Mouse (Mus musculus): ENCODE measurements around the gene Pde1c.

Pde1c gene

DNA sequence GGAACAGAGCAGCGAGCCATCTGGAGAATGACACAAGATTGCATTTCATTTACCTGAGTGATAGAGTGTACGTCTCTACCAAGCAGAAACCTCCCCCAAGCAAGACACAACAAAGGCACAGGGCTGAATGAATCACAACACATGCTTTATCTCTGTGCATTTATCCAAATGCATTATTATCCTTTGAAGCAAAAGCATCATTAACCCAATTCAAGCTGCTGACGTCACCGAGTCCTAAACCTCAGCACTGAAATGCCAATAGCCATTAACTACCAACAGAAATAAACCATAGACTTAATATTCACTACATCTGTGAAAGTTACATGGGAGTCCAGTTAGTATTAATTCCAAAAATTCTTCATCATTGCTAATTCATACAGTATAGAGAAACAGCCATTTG, 127.4 kb downstream of the Pde1c start:
- no peak for DNase-seq

DNA sequence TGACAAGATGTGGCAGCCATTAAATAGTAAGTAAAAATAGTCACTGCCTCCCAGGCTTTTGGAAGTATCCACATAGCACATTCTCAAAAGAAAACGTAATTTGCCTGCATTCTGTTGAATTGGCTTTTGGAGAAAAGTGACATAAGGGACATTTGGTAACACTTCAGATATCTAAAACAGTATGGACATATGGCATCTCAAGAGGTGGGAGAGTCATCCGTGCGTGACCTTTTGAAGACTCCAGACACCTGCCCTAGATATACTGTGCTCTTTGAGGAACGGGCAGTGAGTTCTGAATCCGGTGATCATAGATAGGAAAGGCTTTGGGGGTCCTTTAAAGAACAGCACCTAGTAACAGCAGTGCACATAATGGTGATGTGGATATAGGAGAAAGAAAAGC, 143.1 kb downstream of the Pde1c start:
- DNase-seq, result no peak

DNA sequence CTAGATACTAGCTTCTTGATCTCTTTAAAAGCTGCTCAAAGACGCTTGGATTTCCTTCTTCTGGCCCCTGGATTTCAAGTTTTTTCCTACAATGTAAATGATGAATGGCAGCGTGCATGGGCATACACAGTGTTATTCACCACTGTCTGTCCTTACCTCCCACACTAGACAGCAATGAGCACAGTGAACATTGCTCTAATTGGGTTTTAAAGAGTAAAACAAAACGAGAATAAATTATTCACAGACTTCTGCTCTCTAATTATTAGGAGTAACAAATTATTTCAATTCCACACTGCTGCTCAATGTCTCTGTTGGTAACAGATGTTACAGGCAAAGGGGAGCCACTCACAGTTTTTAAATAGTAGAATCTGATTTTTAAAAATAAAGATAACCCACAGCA, 146.0 kb downstream of the Pde1c start:
- no peak for DNase-seq

DNA sequence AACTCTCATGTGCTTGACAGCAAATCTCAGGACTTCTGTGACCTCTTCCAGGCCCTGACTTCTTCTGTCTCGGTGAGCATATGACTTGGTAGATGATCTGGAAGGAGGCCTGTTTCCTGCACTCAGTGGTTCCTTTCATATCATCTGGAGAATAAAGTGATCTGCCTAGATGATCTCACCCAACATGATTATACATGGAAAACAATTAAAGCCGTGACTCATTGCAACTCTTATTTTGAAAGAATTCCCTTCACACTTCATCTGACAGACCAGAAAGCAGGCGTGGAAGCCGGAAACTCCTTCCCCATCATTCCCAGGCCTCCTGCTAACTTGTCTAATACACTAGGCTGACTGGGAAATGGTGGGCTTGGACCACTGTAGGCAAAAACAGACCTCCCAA, 152.7 kb downstream of the Pde1c start:
- no peak for DNase-seq

DNA sequence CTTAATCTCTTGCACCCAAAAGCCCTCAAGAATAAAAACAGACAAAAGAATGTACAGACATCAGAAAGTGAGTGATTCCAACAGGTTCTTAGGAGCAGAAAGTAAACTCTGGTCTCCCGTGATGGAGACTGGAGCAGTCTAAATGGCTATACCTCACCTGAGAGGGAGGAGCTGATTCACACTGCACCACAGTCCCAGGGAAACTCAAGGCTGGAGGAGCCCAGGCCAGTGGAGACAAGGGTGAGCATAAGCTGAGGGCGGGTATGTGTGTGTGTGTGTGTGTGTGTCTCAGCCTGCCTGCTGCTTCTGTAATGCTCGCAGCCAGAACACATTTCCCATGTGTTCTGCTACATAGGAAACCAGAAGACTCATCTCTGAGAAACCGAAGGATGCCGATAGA, 179.7 kb downstream of the Pde1c start:
- no peak for DNase-seq

DNA sequence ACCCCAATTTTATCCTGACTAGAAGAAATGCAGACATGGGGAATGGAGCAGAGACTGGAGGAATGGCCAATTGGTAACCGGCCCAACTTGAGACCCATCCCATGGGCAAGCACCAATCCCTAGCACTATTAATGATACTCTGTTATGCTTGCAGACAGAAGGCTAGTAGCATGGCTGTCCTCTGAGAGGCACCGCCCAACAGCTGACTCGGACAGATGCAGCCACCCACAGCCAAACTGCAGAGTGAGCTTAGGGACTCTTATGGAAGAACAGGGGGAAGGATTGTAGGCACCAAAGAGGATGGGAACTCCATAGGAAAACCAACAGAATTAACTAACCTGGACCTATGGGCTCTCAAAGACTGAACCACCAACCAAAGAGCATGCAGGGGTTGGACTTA, 192.5 kb downstream of the Pde1c start:
- DNase-seq, result no peak

DNA sequence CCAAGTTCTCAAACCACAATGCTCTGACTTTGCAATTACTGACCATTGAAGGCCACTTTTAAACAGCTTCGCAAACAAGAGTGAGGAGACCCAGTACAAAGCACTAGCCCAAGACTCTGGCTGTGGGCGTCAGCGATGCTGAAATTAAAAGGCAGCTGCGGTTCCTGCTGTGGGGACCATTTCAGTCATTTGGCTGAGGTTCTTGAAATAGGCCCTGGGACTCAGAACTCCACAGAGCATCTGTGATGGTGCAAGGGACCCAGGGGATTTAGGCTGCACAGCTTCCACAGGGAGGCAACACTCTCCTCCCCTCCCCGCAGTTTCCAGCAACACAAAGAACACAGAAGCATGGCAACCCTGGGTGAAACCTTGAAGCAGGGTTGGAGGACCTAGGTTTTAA, 194.7 kb downstream of the Pde1c start:
- no peak for DNase-seq

DNA sequence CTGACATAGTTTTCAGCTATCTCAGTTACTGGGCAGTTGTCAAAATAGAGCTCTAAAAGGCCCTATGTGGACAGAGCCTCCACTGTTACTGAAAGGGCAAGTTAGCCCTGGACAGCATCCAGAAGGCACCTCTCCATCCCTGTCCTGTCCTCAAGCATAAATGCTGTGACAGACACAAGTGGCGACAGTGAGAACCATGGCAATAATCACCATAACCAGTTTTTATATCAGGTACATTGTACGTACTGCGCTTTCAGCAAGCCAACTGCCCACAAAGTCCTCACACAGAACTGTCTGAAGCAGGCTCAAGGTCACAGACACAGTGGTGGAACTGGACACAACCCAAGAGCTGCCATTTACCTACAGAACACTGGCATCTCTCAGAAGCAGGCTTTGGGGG, 195.2 kb downstream of the Pde1c start:
- no peak for DNase-seq

DNA sequence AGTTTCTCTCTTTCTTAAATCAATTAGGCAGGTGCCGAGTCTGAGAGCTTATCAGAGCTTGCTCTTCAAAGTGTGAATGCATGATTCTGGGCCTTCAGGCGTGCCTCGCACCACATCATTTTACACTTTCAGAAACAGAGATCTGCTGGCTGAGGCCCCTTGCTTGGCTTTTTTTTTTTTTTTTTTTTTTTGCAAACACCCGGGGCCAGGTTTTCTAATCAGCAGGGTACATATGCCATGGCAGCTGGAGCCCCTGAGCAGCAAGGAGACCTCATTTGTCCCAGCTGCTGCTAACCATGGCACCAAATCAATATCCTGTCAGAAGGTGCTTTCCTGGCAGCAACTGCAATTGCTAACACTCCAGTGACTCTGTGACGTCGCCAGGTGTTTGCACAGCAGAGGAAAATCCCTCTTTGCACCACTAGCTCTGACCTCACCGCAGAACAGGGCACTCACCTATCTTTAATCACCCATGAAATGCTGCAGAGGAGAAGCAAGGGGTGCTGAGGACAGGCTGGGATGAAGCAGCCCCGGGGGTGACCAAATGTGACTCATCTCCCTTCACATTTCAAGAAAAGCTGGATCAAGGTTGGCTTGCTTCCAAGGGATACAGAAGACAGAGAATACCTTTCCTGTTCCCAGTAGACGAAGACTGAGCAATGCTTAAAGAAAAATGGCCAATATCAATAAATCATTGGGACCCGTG, 195.7 kb downstream of the Pde1c start:
- no peak for DNase-seq

DNA sequence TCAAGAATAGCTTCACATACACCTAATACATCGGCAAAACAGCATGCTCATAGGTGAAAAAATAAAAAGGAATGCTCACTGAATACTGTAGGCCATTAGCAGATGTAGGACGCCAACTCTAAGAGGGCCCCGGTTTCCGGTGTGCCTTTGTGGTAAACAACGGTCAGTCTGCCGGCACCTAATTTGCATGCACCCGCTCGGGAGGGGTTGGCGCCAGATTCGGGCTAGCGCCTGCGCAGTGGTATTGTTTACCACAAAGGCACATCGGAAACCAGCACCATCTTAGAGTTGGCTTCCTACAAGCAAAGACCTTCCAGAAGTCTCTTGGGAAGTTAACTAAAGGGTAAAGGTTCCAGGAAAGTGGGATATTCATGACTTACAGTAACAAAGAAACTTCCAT, 199.4 kb downstream of the Pde1c start:
- peak; percentile 18 for DNase-seq

DNA sequence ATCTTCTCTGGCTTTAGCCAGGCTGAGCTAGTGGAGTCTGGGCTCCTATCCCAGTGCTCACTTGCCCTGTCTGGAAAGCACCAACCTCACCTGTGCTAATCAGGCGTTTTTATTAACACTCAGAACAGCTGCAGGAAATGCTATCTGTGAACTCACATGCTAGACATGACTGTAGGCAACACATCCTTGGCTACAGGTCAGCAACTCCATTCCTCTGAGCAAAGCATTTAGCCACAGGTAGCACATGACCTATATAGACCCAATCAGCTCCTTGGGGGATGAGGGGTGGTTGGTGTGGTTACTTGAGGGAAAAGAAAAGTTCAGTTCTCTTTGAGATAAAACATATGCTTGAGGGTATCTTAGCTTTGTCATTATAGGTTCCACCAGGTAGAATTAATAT, 200.8 kb downstream of the Pde1c start:
- no peak for DNase-seq

DNA sequence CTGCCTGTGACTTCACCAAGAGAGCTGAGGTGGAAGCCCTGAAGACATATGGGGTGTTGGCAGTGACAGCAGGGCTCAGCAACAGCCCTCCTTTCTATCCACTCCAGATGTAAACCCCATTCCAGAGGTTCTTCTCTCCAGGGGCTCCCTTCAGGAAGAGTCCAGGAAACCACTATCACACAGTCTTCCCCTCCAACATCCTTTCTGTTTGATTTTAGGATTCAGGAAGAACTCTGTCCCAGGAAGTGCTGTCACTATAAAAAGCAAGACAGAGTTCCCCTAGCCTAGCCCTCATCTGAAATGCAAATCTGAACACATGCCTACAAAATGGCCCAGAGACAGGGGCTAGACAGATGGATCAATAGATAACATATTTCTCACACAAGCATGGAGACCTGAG, 201.6 kb downstream of the Pde1c start:
- DNase-seq, result no peak

DNA sequence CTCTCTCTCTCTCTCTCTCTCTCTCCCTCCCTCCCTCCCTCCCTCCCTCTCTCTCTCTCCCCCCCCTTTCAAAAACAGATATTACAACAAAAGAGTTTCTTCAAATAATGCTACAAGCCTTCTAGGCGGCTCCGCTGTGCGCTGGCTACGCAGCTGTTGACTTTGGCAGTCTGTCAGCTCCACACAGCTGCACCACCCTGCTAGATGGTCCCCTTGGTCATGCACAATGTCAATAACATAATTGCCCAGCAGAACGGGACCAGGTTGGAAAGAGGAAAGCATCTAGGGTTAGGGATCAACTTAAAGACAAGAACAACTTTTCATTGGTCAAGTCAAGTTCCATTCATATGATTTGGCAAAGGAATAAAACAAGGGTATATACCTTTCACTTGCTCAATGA, 206.3 kb downstream of the Pde1c start:
- no peak for DNase-seq

DNA sequence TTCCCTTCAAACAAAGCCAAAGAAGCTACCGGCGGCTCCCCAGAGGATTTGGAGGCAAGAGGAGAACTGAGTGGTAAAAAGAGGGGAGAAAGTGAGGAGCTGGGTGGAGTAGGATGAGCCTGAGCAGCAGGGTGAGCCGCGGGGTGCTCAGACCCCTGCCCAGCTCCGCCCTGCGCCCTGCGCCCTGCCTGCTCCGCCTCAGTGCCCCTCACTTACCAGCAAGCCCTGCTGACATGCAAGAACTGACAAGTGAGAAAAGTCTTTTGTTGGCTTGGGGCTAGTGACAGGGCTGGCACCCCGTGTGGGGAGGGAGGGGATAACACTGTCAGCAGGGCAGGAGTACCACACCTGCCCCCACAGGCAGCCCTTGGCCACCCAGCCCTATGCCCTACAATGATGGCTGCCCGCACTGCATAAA, 206.8 kb downstream of the Pde1c start:
- no peak for DNase-seq

DNA sequence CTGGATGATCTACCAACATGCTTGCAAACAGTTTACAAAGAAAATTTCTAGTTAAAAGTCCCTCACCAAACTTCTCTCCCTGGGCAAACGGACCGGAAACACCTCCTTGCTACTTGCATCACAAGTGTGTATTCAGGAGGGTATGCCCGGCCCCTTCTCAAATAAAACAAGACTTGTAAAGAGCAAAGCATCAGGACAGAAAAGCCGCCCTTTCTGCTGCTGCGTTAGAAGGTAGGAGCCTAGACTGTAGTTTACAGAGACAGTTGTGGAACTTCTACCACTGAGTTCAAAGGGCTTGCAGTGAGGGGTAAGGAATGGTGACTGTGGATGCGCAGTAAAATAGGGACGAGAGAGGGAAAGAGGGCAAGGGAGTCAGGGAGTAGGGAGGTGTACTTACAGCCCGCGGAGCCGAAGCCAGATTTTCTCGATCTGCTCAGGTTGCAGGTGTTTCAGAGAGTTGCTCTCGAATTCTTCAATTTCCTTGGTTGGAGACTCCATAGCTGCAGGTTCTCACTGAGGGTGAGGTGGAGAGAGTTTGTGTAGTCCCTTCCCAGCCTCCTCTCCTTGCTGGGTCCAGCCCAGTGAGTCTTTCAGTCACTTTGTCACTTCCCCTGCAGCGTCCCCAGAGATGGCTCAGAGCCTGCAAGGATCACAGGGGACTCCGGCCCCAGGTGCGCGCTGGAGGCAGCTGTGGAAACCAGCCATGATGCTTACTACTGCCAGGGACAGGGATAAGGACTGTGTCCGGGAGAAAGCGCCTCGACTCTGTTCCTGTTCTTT, 207.4 kb downstream of the Pde1c start:
- no peak for DNase-seq

DNA sequence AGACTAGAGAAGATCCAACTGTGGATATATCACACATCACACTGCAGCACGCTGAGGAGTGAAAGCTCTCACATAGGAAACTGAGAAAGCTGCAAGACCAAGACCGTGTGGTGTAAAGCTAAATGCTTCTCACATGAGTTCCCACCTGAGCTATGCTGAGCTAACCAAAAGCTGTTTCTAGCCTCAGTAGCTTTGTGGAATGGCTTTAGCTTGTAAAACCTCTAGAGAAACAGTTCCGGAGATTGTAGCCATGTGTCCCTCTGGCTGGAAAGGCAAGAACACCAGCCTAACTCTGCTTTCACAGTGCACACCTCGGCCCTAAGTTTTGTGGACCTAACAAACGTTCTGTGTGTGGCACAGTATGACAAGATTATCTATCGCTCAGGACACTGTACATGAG, 208.8 kb downstream of the Pde1c start:
- DNase-seq, result no peak

DNA sequence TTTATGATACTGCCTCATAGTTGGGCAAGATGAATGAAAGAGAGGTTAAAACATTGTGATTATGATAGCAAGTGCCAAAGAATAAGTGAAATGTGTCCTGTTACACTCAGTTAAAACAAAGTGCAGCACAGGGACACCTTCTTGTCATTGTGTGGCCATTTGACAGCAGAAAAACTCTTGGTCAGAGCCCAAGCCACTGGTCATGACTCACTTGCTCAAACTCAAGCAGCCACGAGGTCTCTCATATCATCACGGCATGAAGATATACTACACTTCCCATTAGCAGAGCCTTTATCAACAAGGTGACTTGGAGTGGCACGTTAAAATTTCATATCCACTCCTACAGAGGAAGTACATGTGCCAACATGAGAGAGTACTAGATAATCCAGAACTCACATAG, 209.8 kb downstream of the Pde1c start:
- DNase-seq, result no peak

DNA sequence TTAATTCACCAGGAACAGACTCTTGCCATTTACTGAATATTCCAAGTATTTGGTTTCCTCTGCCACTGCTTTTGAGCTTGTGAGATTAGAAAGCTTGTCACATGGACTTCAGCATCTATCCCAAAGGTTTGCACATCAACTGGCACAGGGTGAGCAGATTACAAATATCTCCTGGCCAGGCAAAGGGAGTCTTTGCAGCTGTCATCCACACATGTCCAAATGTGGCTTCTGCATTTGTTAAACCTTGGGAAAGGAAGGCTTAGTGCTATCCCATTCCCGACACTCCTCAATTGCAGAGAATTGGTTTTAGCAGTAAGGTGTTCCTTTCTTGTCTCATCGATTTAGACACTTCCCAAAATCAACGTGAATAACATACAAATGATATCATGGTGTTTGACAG, 221.7 kb downstream of the Pde1c start:
- no peak for DNase-seq

DNA sequence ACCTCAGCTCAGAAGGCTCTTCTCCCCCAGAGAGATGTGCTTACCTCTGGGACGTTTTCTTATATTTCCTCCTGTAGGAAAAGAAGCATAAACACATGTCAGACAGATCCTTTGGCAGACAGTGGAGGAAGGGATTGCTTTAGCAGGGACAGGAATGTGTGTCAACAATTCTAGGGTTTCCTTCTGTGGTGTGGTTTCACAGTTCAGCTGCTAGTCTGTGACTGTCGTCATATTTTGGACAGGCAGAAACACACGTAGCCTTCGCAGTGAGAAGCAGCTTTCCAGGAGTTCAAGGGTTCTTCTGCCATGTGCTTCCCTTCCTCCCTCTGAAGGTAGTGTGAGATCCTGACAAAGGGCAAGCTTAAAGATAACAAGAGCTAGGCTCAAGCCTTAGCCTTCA, 223.8 kb downstream of the Pde1c start:
- no peak for DNase-seq

DNA sequence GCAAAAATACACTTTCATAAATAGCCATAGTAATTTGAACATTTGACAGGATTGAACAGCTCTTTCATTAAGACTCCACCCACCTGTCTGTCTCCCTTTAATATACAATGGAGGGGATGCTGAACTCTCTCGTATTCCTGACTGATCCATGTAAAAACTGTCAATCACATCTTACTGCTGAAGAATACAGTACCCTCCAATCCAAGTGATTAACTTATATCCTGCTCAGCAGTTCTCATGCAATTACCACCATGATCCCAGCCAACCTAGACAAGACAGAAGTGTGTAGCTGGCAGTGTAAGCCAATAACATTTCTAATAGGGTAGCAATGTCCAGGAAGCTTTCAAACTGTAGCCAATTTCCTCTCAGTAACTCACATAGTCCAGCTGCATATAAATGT, 226.9 kb downstream of the Pde1c start:
- no peak for DNase-seq

DNA sequence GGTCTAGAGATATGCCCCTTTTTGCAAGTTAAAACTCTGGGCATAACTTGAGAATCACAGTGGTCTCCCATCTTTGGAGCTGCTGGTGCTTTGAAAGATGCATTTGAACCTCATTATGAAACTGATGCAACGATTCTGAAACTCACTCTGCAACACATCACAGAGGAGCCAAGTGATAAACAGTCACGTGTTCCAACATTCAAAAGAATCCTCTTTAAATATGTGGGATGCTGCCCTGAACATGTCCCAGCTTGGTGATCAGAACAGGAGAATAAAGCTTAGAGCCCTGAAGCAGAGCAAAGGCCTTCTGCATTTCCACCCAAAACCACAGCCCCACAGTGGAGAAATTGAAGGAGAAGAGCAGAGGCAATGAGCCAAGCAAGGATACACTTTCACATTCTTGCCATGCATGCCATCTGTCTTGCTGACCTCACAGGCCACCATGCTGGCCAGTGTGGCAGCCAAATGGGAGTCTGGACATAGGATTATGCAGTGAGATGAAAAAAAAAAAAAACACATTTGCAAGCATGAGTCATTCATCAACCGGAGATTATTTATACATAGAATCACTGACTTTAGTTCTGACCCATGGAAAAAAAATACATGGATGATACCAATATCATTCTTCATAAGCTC, 233.0 kb downstream of the Pde1c start:
- DNase-seq, result no peak

DNA sequence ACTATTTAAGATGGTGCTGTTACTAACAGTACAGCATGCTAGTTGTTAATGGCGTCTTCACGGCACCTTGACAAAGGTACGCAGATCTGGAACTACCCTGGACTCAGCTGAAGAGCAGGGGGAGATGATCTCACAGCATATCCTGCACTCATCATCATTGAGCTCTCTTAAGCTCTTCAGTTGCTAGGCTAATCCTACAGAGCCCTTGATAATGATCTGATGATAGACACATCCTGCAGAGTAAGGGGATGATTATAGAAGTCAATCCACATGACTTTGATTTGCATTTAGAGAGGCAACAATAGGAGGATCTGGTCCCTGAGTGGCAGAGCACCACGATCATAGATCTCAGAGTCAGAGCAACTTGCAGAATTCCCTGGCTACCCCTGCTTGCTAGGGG, 236.8 kb downstream of the Pde1c start:
- DNase-seq, result no peak

DNA sequence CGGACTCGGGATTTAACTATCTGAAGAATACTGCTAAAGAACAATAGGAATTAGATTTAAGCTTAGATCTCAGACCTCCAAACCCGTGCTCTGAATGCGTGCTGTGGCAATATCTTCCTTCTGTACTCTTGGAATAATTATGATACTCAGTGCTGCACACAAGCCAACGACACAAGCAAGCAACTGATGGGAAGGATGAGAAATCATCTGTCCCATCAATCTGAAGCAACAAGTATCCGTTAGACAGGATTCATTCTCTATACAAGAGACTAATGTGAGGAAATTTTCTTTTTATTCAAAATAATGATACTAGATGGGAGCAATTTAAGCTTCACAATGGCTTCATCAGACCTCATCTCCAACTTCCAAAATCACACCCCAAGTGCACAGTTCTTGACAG, 237.5 kb downstream of the Pde1c start:
- DNase-seq, result no peak

DNA sequence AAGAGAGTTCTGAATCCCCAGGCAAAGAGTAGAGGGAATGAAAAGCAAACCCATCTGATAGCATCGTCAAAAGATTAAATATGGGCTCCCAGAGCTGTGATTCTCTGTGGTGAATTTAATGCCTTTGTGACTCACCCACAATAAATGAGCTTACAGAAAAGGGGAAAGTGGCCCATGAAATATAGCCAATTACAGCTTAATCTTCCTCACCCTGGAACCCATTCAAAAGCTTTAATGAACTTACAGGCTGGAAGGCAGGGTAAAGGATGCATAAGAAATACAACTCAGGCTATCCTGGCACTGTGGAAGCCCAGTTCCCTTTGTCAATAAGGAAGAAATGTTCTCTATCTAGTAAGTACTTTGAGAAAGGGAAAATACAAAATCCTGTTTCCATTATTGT, 240.8 kb downstream of the Pde1c start:
- no peak for DNase-seq

Measured in liver (tissue).